Mouse (Mus musculus) C2C12 (cell line): ENCODE measurements at regions not wholly inside any gene's neighbourhood (a gene's known extent, or its start where the extent isn't known, plus 50 kb on each side); places are given as distances from the start of the nearest gene placed in this dataset.

ENCODE experiments used
- CEBPB ChIP-seq: IDR thresholded peaks from one replicate; pipeline ENCODE4 v1.6.1; 2011; ENCODE audit warnings: low read depth, mild to moderate bottlenecking, control low read depth, moderate library complexity
- CTCF ChIP-seq: IDR thresholded peaks from one replicate; pipeline ENCODE4 v1.5.1; 2011; ENCODE audit not compliant: control insufficient read depth, insufficient read depth, insufficient read length
- FOSL1 ChIP-seq: IDR thresholded peaks from one replicate; pipeline ENCODE4 v1.8.0; 2011; ENCODE audit warnings: mild to moderate bottlenecking, low read length; ENCODE audit not compliant: poor library complexity, insufficient read depth, severe bottlenecking
- MAX ChIP-seq: IDR thresholded peaks from one replicate; pipeline ENCODE4 v1.6.1; 2011; ENCODE audit warnings: mild to moderate bottlenecking, control low read depth
- MYOD1 ChIP-seq: IDR thresholded peaks from one replicate; pipeline ENCODE4 v1.6.1; 2011; ENCODE audit warnings: low read depth; ENCODE audit not compliant: control insufficient read depth, insufficient read length
- MYOG ChIP-seq: IDR thresholded peaks from one replicate; pipeline ENCODE4 v1.6.1; 2011; ENCODE audit not compliant: control insufficient read depth, insufficient read length; ENCODE audit errors: extremely low read depth
- USF1 ChIP-seq: IDR thresholded peaks from one replicate; pipeline ENCODE4 v1.6.1; 2011; ENCODE audit warnings: low read depth, mild to moderate bottlenecking, control low read depth, moderate library complexity

- TF ChIP-seq USF1 (no peak), CTCF (no peak), MYOG (no peak), MAX (no peak), CEBPB (no peak), FOSL1 (peak; percentile 32), MYOD1 (no peak)
Observed at GRCm38 (mm10) chr3:8084749-8085148, 1464.5 kb upstream of the 1700008P02Rik start.
